ENCODE assay signal across 7 mouse cellular contexts in the genomic region with DNA sequence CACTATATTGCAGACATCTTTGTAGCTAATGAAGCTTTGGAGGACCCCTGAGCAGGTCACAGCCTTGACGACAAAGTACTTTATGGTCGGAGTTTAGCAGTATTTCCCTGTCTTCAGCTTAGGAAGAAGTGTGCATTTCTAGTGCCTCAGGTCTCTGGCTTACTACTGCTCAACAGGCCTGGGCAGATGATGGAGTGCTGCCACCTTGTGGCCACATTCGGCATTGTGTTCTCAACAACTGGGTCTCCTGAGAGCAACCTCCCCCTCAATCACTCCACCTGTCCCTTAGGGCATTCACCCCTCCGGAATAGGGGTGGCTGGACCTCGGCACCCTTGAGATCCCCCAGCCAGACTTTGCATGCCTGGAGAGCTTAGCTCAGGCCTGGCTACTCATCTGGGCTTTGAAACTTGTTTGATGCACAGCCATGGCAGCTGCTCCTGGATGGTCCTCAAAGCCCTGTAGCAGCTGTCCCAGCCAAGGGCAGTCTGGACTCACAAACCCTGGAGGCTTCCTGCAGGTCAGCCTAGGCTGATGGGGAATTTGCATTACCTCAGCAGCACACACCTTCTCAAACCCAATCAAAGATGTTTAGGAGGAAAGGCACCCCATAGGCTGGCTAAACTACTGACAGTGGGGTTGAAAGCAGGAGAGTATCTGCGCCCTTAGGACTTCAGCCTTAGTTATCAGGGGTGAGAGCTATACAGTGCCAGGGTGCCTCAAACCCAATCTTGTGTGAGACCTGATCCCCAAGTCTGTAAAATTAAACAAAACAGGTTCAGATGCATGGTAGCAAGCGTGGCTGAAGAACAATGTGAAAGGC. TPM values are rescaled to one million over a fixed set of nuclear protein-coding genes. Genes with fewer than 3 reads are reported as not detected.
A peak's percentile ranks its signal among the peaks of the same experiment; 100 is the strongest.
DNase-seq lines count a peak whose midpoint lies in the region; ATAC-seq and TF ChIP-seq lines count a peak whose summit lies in the region.

No protein-coding gene starts in this region.

- no peak overlapping the region for H3K4me3 ChIP-seq in embryonic facial prominence, embryonic 10.5 days
- H3K4me3 ChIP-seq in midbrain, embryonic 13.5 days (replicated peaks) = no peak overlapping the region
- H3K4me3 ChIP-seq in small intestine, adult 2 months (ENCODE audit: low read depth, low read length) = no peak overlapping the region

- WGBS in embryonic facial prominence, embryonic 10.5 days = 21% methylated on average over 7 of the region's 7 CpGs
- 19% methylated on average over 7 of the region's 7 CpGs for WGBS in midbrain, embryonic 13.5 days
- 18% methylated on average over 7 of the region's 7 CpGs for WGBS in small intestine, adult 2 months

- peak; percentile 71 for DNase-seq in adrenal gland, adult 8-10 months
- peak; percentile 91 for DNase-seq in embryonic facial prominence, embryonic 10.5 days (ENCODE audit: low spot score)
- peak; percentile 97 for DNase-seq in heart, adult 11 months
- DNase-seq in kidney, adult 11 months = peak; percentile 82
- peak; percentile 88 for DNase-seq in left cerebral cortex, postnatal 4 days

- no peak for TF ChIP-seq POLR2A in small intestine, adult 2 months (IDR thresholded peaks at IDR 0.05; ENCODE audit: low read depth, low read length)

- H3K36me3 ChIP-seq in embryonic facial prominence, embryonic 10.5 days (replicated peaks) = peaks cover 52% of the 10 kb centered on the region
- peaks cover 50% of the 10 kb centered on the region for H3K36me3 ChIP-seq in midbrain, embryonic 13.5 days
- peaks cover 36% of the 10 kb centered on the region for H3K36me3 ChIP-seq in small intestine, adult 2 months (ENCODE audit: control insufficient read depth, insufficient read depth, low read length)

- peak; percentile 47 for ATAC-seq in midbrain, embryonic 13.5 days

- no peak overlapping the region for H3K4me2 ChIP-seq in midbrain, embryonic 13.5 days (replicated peaks)

- H3K27me3 ChIP-seq in embryonic facial prominence, embryonic 10.5 days (replicated peaks; ENCODE audit: low read depth, poor library complexity, severe bottlenecking) = peaks cover 28% of the 10 kb centered on the region
- H3K27me3 ChIP-seq in midbrain, embryonic 13.5 days = no peaks in the 10 kb centered on the region
- H3K27me3 ChIP-seq in small intestine, adult 2 months (ENCODE audit: control insufficient read depth, insufficient read depth, low read length) = peaks cover 9% of the 10 kb centered on the region; the same call in 1 of the 2 replicates

- H3K9ac ChIP-seq in midbrain, embryonic 13.5 days (replicated peaks) = no peak overlapping the region

- TF ChIP-seq CTCF in small intestine, adult 2 months (IDR thresholded peaks at IDR 0.05; ENCODE audit: extremely low read depth, insufficient read length, insufficient replicate concordance, low read depth, low read length) = peak; percentile 90; the same call in 1 of the 2 replicates

- H3K9me3 ChIP-seq in embryonic facial prominence, embryonic 10.5 days = no peaks in the 10 kb centered on the region
- H3K9me3 ChIP-seq in midbrain, embryonic 13.5 days = no peaks in the 10 kb centered on the region

- peaks cover 39% of the 10 kb centered on the region for H3K4me1 ChIP-seq in embryonic facial prominence, embryonic 10.5 days
- H3K4me1 ChIP-seq in midbrain, embryonic 13.5 days (replicated peaks) = peaks cover 47% of the 10 kb centered on the region
- 0 out of 2 replicates have a peak, but pooled peaks cover 2% of the 10 kb centered on the region for H3K4me1 ChIP-seq in small intestine, adult 2 months (ENCODE audit: control insufficient read depth, insufficient read depth, insufficient read length, low read length)

- intact Hi-C loops in left cerebral cortex, postnatal 4 days (cut with DNase I) = loop anchor here (5.0 kb wide), 2 partner anchors 41 to 91 kb away; no protein-coding TSS in a partner anchor

- H3K27ac ChIP-seq in embryonic facial prominence, embryonic 10.5 days (replicated peaks) = 0 out of 2 replicates have a peak overlapping the region, but pooled peaks have one; percentile 42
- H3K27ac ChIP-seq in midbrain, embryonic 13.5 days = peak overlapping the region; percentile 71
- no peak overlapping the region for H3K27ac ChIP-seq in small intestine, adult 2 months (ENCODE audit: insufficient read depth, low read depth, low read length)

RNA-seq across cellular contexts. Expression of gene Sema3f, which starts 28.0 kb away (rescaled TPM):
- 10 to 100 TPM; 25.0 to 41.2 (median 29.8) TPM for total RNA-seq in adrenal gland, adult 8-10 months (2022)
- polyA plus RNA-seq in embryonic facial prominence, embryonic 10.5 days (2016; fragmentation: Nextera tagmentation; extraction: Ambion mirVana) = 13.2 and 21.4 TPM in 2 replicates
- 10 to 100 TPM; 44.6 to 52.6 TPM for total RNA-seq in left cerebral cortex, postnatal 4 days (2021)
- 18.9 and 24.6 TPM in 2 replicates for polyA plus RNA-seq in midbrain, embryonic 13.5 days (2015; fragmentation: Nextera tagmentation; extraction: Ambion mirVana)
- 24.2 and 30.7 TPM in 2 replicates for polyA plus RNA-seq in small intestine, adult 2 months (2012; rRNA removed)

RNA-seq across cellular contexts. Expression of gene Rbm5, which starts 32.6 kb away (rescaled TPM):
- total RNA-seq in adrenal gland, adult 8-10 months (2022) = 100 to 1,000 TPM in 2 of 4 experiments, 10 to 100 TPM in 2; 91.2 to 204 (median 127) TPM
- polyA plus RNA-seq in embryonic facial prominence, embryonic 10.5 days (2016; fragmentation: Nextera tagmentation; extraction: Ambion mirVana) = 200 and 206 TPM in 2 replicates
- 100 to 1,000 TPM; 194 to 195 TPM for total RNA-seq in left cerebral cortex, postnatal 4 days (2021)
- polyA plus RNA-seq in midbrain, embryonic 13.5 days (2015; fragmentation: Nextera tagmentation; extraction: Ambion mirVana) = 282 and 315 TPM in 2 replicates
- 18.0 and 48.9 TPM in 2 replicates for polyA plus RNA-seq in small intestine, adult 2 months (2012; rRNA removed)

RNA-seq across cellular contexts. Expression of gene Gnat1, which starts 58.7 kb away (rescaled TPM):
- total RNA-seq in adrenal gland, adult 8-10 months (2022) = under 1 TPM in 1 of 4 experiments, not detected in 3; 0.74 TPM
- 3.4 and 4.3 TPM in 2 replicates for polyA plus RNA-seq in embryonic facial prominence, embryonic 10.5 days (2016; fragmentation: Nextera tagmentation; extraction: Ambion mirVana)
- total RNA-seq in left cerebral cortex, postnatal 4 days (2021) = 1 to 10 TPM in 1 of 2 experiments, under 1 TPM in 1; 0.30 to 1.1 TPM
- polyA plus RNA-seq in midbrain, embryonic 13.5 days (2015; fragmentation: Nextera tagmentation; extraction: Ambion mirVana) = 2.4 and 2.7 TPM in 2 replicates
- polyA plus RNA-seq in small intestine, adult 2 months (2012; rRNA removed) = 0.13 and 0.17 TPM in 2 replicates
